Mouse (Mus musculus) stomach, postnatal 0 days (tissue): Measurements from ENCODE around the gene Tfrc. TPM values are rescaled to one million over a fixed set of nuclear protein-coding genes. Genes with fewer than 3 reads are reported as not detected.

Source experiments
- ATAC-seq: fragments of 200-750 bp; cut with Nextera tagmentation; 2 replicates; pipeline ENCODE4 v1.8.0; 2017; ENCODE audit not compliant: low FRiP score, low TSS enrichment
- DNase-seq: peaks from one replicate; pipeline ENCODE4 v3.0.0-alpha.2; 2016; ENCODE audit warnings: low spot score
- H3K27ac ChIP-seq: fragments of 300-500 bp; sonication (generic); replicated peaks from 2 replicates; pipeline ENCODE4 v1.5.1; 2014; ENCODE audit warnings: mild to moderate bottlenecking, control low read depth
- H3K27me3 ChIP-seq: fragments of 300-500 bp; sonication (generic); 2 replicates; pipeline ENCODE4 v1.6.1; 2014; ENCODE audit warnings: low read length; ENCODE audit not compliant: control insufficient read depth, insufficient read depth
- H3K36me3 ChIP-seq: fragments of 300-500 bp; sonication (generic); 2 replicates; pipeline ENCODE4 v1.6.1; 2014; ENCODE audit warnings: low read length, mixed read lengths; ENCODE audit not compliant: control insufficient read depth, insufficient read depth
- H3K4me1 ChIP-seq: fragments of 300-500 bp; sonication (generic); replicated peaks from 2 replicates; pipeline ENCODE4 v1.6.1; 2014; ENCODE audit warnings: antibody characterized with exemption; ENCODE audit not compliant: control insufficient read depth, insufficient read depth
- H3K4me2 ChIP-seq: fragments of 300-500 bp; sonication (generic); replicated peaks from 2 replicates; pipeline ENCODE4 v1.6.1; 2014; ENCODE audit warnings: low read depth, mild to moderate bottlenecking, control low read depth, moderate library complexity
- H3K4me3 ChIP-seq: fragments of 300-500 bp; sonication (generic); 2 replicates; pipeline ENCODE4 v1.5.1; 2014; ENCODE audit warnings: low read depth, low read length, control low read depth
- H3K9ac ChIP-seq: fragments of 300-500 bp; sonication (generic); 2 replicates; pipeline ENCODE4 v1.6.1; 2014; ENCODE audit warnings: mild to moderate bottlenecking, low read length, control low read depth, mixed read lengths
- H3K9me3 ChIP-seq: fragments of 300-500 bp; sonication (generic); 2 replicates; pipeline ENCODE4 v1.6.1; 2016; ENCODE audit warnings: low read length; ENCODE audit not compliant: control insufficient read depth
- CTCF ChIP-seq: IDR thresholded peaks from 2 replicates; pipeline ENCODE4 v1.5.1; 2016; ENCODE audit warnings: antibody characterized with exemption, low read depth, mild to moderate bottlenecking, moderate library complexity
- EP300 ChIP-seq: optimal IDR thresholded peaks from 2 replicates; pipeline ENCODE3; 2016; ENCODE audit warnings: antibody characterized with exemption
- WGBS: fragments of 180-500 bp; shearing (Covaris S2); extraction: QIAGEN DNeasy Blood & Tissue Kit; methylation state at CpG from one replicate; pipeline ENCODE4 v1.1.7; 2014; 5-methylcytosine and 5-hydroxymethylcytosine counted together
- polyA plus RNA-seq: library from polyadenylated mRNA; unstranded; fragments of >200 nt; fragmentation: Nextera tagmentation; extraction: Ambion mirVana; gene quantifications from 2 replicates; pipeline ENCODE4 v1.2.1, GENCODE M21; 2015

Gene Tfrc
- polyA plus RNA-seq, 1 experiment from 2014 or later = 50.0 TPM

DNA sequence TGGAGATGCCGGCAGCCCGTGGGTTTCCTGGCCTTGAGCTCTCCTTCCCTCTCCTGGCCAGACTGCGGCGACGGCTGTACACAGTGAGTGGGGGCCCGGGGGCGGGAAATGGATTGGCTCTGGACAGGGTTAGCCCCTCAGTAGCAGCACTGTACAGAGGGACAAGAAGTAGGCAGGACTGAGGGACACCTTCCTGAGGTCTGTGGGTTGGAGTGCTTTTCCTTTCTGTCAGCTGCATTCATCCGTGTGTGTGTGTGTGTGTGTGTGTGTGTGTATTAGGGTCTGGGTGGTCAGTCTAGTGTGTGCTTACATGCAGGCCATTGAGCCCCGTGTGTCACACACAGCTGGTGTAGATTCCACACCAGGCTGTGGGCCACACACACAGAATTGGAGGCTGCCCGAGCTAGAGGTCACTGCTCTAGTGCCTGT is 52.8 kb downstream of the Tfrc start:
- Histone ChIP-seq H3K4me2 (peak overlapping the region; percentile 44), H3K9ac (peak overlapping the region; percentile 53), H3K9me3 (no peaks in the 10 kb centered on the region), H3K36me3 (no peaks in the 10 kb centered on the region), H3K4me3 (peak overlapping the region; percentile 12; the same call in 1 of the 2 replicates), H3K27me3 (no peaks in the 10 kb centered on the region), H3K27ac (peak overlapping the region; percentile 89), H3K4me1 (peaks cover 18% of the 10 kb centered on the region)
- TF ChIP-seq CTCF (no peak), EP300 (no peak)
- DNase-seq (peak; percentile 15), ATAC-seq (no peak)
- 28% methylated on average over 10 of the region's 10 CpGs for WGBS

DNA sequence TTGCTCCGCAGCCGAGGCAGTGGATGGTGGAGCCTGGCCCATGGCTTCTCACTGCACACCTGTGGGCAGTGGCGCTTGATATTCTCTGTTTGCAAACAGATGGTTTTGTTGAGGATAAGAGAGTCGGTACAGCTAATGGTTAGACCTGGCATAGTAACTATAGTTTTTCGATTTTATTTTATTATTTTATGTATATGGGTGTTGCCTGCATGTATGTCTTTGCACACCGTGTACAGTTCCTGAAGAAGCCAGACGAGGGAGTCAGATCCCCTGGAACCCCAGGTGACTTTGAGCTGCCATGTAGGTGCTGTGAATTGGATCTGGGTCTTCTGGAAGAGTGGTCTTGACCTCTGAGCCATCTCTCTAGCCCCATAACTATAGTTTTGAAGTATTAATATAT is 53.7 kb downstream of the Tfrc start:
- Histone ChIP-seq H3K9me3 (no peaks in the 10 kb centered on the region), H3K9ac (peak overlapping the region; percentile 50; the same call in 1 of the 2 replicates), H3K27me3 (no peaks in the 10 kb centered on the region), H3K4me2 (peak overlapping the region; percentile 44), H3K36me3 (no peaks in the 10 kb centered on the region), H3K4me3 (no peak overlapping the region), H3K27ac (peak overlapping the region; percentile 89; the same call in 1 of the 2 replicates), H3K4me1 (peaks cover 20% of the 10 kb centered on the region)
- DNase-seq = no peak
- ATAC-seq = no peak
- 82% methylated on average over 7 of the region's 7 CpGs for WGBS
- peak; percentile 20 for TF ChIP-seq CTCF
- no peak for TF ChIP-seq EP300

DNA sequence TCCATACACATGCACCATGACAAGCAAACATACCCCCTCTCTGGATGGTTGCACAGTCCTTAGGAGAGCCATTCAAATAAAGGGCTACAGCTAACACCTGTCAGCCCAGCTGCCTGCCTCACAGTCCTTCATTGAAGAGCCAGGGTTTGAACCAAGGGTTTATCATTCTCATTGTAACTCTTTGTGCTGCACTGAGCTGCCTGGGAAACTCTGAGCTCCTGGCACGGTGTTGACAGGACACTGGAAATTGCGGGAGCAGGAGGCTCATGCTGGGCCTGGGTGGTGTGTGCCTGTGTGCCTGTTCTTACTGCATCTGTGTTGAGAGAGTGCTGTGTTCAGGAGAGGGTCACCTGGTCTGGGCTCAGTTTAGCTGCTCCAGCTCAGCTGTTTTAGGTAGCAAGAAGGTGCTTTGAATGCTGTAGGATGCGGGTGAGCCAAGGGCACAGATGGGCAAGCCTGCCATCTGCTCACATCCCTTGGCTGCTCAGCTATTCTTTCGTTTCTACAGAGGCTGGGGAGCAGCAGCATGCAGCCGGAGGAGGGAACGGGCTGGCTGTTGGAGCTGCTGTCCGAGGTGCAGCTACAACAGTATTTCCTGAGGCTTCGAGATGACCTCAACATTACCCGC is 54.6 kb downstream of the Tfrc start:
- WGBS = 78% methylated on average over 9 of the region's 9 CpGs
- H3K27ac ChIP-seq = 0 out of 2 replicates have a peak overlapping the region, but pooled peaks have one; percentile 13
- TF ChIP-seq EP300 (no peak), CTCF (no peak)
- H3K4me1 ChIP-seq = peaks cover 23% of the 10 kb centered on the region
- H3K9me3 ChIP-seq = no peaks in the 10 kb centered on the region
- no peaks in the 10 kb centered on the region for H3K36me3 ChIP-seq
- H3K9ac ChIP-seq = no peak overlapping the region
- DNase-seq (peak; percentile 15), ATAC-seq (no peak)
- H3K4me2 ChIP-seq = no peak overlapping the region
- no peaks in the 10 kb centered on the region for H3K27me3 ChIP-seq
- H3K4me3 ChIP-seq = no peak overlapping the region

DNA sequence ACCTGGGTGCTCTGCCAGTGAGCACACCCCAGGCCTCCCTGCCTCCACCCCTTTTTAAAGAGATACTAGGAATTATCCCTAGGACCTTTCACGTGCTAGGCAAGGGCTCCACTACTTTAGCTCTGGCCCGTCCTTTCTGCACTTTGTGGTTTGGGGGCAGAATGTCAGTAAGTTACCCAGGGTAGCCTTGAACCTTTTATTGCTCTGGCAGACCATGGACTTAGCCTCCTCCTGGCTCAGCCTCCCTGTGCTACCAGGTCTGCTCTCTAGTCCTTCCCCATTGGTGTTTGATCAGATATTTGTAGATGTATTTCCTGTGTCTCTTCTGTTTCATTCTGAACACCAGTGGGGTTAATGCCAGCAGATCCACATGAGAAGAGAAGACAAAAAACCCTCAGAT is 55.5 kb downstream of the Tfrc start:
- no peaks in the 10 kb centered on the region for H3K27me3 ChIP-seq
- no peak for TF ChIP-seq EP300
- no peak for TF ChIP-seq CTCF
- no peaks in the 10 kb centered on the region for H3K36me3 ChIP-seq
- WGBS = 72% methylated on average over 2 of the region's 2 CpGs
- ATAC-seq = no peak
- no peaks in the 10 kb centered on the region for H3K9me3 ChIP-seq
- no peak overlapping the region for H3K4me3 ChIP-seq
- H3K9ac ChIP-seq = no peak overlapping the region
- H3K4me1 ChIP-seq = peaks cover 23% of the 10 kb centered on the region
- no peak overlapping the region for H3K27ac ChIP-seq
- no peak overlapping the region for H3K4me2 ChIP-seq
- no peak for DNase-seq

DNA sequence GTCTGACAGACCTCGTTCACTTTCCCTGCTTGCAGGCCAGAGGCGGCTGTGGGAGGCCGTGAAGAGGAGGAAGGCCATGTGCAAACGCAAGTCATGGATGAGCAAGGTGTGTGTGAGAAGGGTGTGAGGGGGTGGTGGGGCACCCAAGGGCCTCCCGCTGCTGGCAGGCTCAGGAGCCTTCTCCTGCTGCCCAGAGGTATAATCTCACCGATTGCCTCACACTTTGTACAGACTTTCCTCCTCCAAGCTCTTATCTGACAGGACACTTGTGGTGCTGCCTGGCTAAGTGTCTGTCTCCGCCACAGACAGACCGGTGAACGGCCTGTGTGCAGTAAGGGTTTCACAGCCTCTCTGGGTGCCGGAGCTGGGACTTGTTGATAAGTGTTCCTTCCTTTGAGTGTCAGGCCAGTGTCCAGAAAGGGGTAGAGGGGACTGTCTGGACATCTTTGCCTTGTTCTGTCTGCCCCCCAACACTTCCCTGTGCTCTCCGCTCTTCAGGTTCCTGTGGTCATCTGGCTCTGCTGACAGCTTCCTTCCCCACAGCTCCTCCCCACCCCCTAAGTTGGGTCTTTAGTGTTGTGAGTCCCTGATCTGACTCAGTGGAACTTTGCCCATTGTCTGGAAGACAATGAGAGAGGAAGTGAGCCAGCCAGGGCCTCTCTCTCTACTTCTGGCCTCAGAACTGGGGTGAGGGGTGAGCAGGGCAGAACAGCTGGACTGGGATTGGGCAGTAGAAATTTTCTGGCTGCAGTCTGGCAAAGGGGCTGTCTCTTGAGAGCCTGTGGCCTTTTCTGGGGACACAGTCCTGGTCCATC is 57.3 kb downstream of the Tfrc start:
- Histone ChIP-seq H3K36me3 (peaks cover 4% of the 10 kb centered on the region; the same call in 1 of the 2 replicates), H3K4me1 (peaks cover 16% of the 10 kb centered on the region), H3K9me3 (no peaks in the 10 kb centered on the region), H3K4me2 (no peak overlapping the region), H3K27me3 (no peaks in the 10 kb centered on the region), H3K4me3 (no peak overlapping the region), H3K9ac (no peak overlapping the region), H3K27ac (peak overlapping the region; percentile 61)
- TF ChIP-seq CTCF (no peak), EP300 (no peak)
- no peak for ATAC-seq
- peak; percentile 32 for DNase-seq
- 59% methylated on average over 11 of the region's 11 CpGs for whole genome bisulfite sequencing
